Mouse (Mus musculus) neural tube, embryonic 11.5 days (tissue): ENCODE data around the gene Snrpg. TPM values are rescaled to one million over a fixed set of nuclear protein-coding genes. Genes with fewer than 3 reads are reported as not detected.

Source experiments
- ATAC-seq: fragments of 200-750 bp; cut with Nextera tagmentation; 2 replicates; pipeline ENCODE4 v1.8.0; 2017; ENCODE audit warnings: moderate number of reproducible peaks, mild to moderate bottlenecking, moderate TSS enrichment, moderate library complexity; ENCODE audit not compliant: insufficient read depth, low FRiP score, low TSS enrichment
- DNase-seq: peaks from one replicate; pipeline ENCODE4 v3.0.0-alpha.2; 2015; ENCODE audit warnings: low spot score
- H3K27ac ChIP-seq: fragments of 300-500 bp; sonication (generic); 2 replicates; pipeline ENCODE4 v1.5.1; 2014; ENCODE audit warnings: low read depth, mild to moderate bottlenecking, low read length
- H3K27me3 ChIP-seq: fragments of 300-500 bp; sonication (generic); 2 replicates; pipeline ENCODE4 v1.6.1; 2014; ENCODE audit warnings: mild to moderate bottlenecking, low read length, mixed read lengths; ENCODE audit not compliant: control insufficient read depth, insufficient read depth
- H3K36me3 ChIP-seq: fragments of 300-500 bp; sonication (generic); 2 replicates; pipeline ENCODE4 v1.6.1; 2014; ENCODE audit warnings: mild to moderate bottlenecking, low read length, moderate library complexity, mixed read lengths; ENCODE audit not compliant: control insufficient read depth, insufficient read depth
- H3K4me1 ChIP-seq: fragments of 300-500 bp; sonication (generic); 2 replicates; pipeline ENCODE4 v1.6.1; 2014; ENCODE audit warnings: low read length, mixed read lengths; ENCODE audit not compliant: control insufficient read depth, insufficient read depth
- H3K4me2 ChIP-seq: fragments of 300-500 bp; sonication (generic); 2 replicates; pipeline ENCODE4 v1.6.1; 2014; ENCODE audit warnings: low read depth, mild to moderate bottlenecking, moderate library complexity
- H3K4me3 ChIP-seq: fragments of 300-500 bp; sonication (generic); 2 replicates; pipeline ENCODE4 v1.5.1; 2014; ENCODE audit warnings: low read depth, low read length
- H3K9ac ChIP-seq: fragments of 300-500 bp; sonication (generic); 2 replicates; pipeline ENCODE4 v1.6.1; 2014; ENCODE audit warnings: mild to moderate bottlenecking, low read length
- H3K9me3 ChIP-seq: fragments of 300-500 bp; sonication (generic); 2 replicates; pipeline ENCODE4 v1.6.1; 2016; ENCODE audit warnings: low read length; ENCODE audit not compliant: control insufficient read depth
- WGBS: fragments of 180-500 bp; shearing (Covaris S2); extraction: QIAGEN DNeasy Blood & Tissue Kit; methylation state at CpG from one replicate; pipeline ENCODE4 v1.1.7; 2014; 5-methylcytosine and 5-hydroxymethylcytosine counted together
- polyA plus RNA-seq: library from polyadenylated mRNA; unstranded; fragments of >200 nt; fragmentation: Nextera tagmentation; extraction: Ambion mirVana; gene quantifications from 2 replicates; pipeline ENCODE4 v1.2.1, GENCODE M21; 2014

Gene Snrpg
- polyA plus RNA-seq, 1 experiment from 2014 or later, result 658 TPM

GRCm38 (mm10) chr6:86418711-86419110 is 47.6 kb downstream of the Snrpg start:
- Histone ChIP-seq H3K9ac (no peak overlapping the region), H3K27me3 (no peaks in the 10 kb centered on the region), H3K36me3 (peaks cover 10% of the 10 kb centered on the region), H3K4me3 (no peak overlapping the region), H3K9me3 (no peaks in the 10 kb centered on the region), H3K27ac (no peak overlapping the region), H3K4me1 (no peaks in the 10 kb centered on the region), H3K4me2 (no peak overlapping the region)
- no peak for ATAC-seq
- DNase-seq, result no peak
- 96% methylated on average over 6 of the region's 6 CpGs for WGBS

GRCm38 (mm10) chr6:86419239-86419638 is 48.1 kb downstream of the Snrpg start:
- no peak for DNase-seq
- H3K27ac ChIP-seq, result no peak overlapping the region
- H3K4me3 ChIP-seq, result no peak overlapping the region
- ATAC-seq, result no peak
- H3K27me3 ChIP-seq, result no peaks in the 10 kb centered on the region
- no peaks in the 10 kb centered on the region for H3K9me3 ChIP-seq
- no peak overlapping the region for H3K9ac ChIP-seq
- WGBS, result 90% methylated on average over 3 of the region's 3 CpGs
- no peak overlapping the region for H3K4me2 ChIP-seq
- peaks cover 10% of the 10 kb centered on the region for H3K36me3 ChIP-seq
- H3K4me1 ChIP-seq, result no peaks in the 10 kb centered on the region

GRCm38 (mm10) chr6:86420491-86420890 is 49.4 kb downstream of the Snrpg start:
- DNase-seq, result peak; percentile 45
- H3K9ac ChIP-seq, result no peak overlapping the region
- H3K4me1 ChIP-seq, result no peaks in the 10 kb centered on the region
- no peaks in the 10 kb centered on the region for H3K27me3 ChIP-seq
- no peak overlapping the region for H3K27ac ChIP-seq
- no peak overlapping the region for H3K4me3 ChIP-seq
- no peak overlapping the region for H3K4me2 ChIP-seq
- H3K9me3 ChIP-seq, result no peaks in the 10 kb centered on the region
- whole genome bisulfite sequencing, result 79% methylated on average over 6 of the region's 6 CpGs
- ATAC-seq, result no peak
- H3K36me3 ChIP-seq, result peaks cover 13% of the 10 kb centered on the region

- Histone ChIP-seq H3K4me1 (no peaks in the 10 kb centered on the region), H3K4me2 (no peak within 1 kb of the TSS), H3K9me3 (no peaks in the 10 kb centered on the region), H3K27ac (no peak within 1 kb of the TSS), H3K27me3 (no peaks in the 10 kb centered on the region), H3K36me3 (peaks cover 19% of the 10 kb centered on the region), H3K9ac (no peak within 1 kb of the TSS), H3K4me3 (no peak within 1 kb of the TSS)
- WGBS, result 95% methylated on average over 1 of the region's 1 CpGs
- no peak for ATAC-seq
- DNase-seq, result no peak
Measured at GRCm38 (mm10) chr6:86426358-86426757, 55.3 kb downstream of the Snrpg start, which contains the start of gene Gm44790. Gene Gm44790 (plus strand): TSS chr6:86426658.

Other genes starting within 250 kb of the Snrpg start
- 2.0 and 2.2 TPM in 2 replicates for gene Tgfa, start 176.1 kb upstream of the Snrpg start, polyA plus RNA-seq
- gene Fam136a, start 5.7 kb upstream of the Snrpg start, polyA plus RNA-seq, result 142 and 144 TPM in 2 replicates
- 105 and 107 TPM in 2 replicates for gene Pcyox1, start 25.9 kb downstream of the Snrpg start, polyA plus RNA-seq
- gene Tia1, start 32.9 kb downstream of the Snrpg start, polyA plus RNA-seq, result 235 and 246 TPM in 2 replicates
- gene Gm44790, start 55.4 kb downstream of the Snrpg start, polyA plus RNA-seq, result not detected in 2 replicates
- gene C87436, start 67.1 kb downstream of the Snrpg start, polyA plus RNA-seq, result 21.0 and 24.1 TPM in 2 replicates
- 518 and 536 TPM in 2 replicates for gene Pcbp1, start 155.0 kb downstream of the Snrpg start, polyA plus RNA-seq